Mouse (Mus musculus) lung, embryonic 15.5 days (tissue): ENCODE results near the gene Uqcr11. TPM values are rescaled to one million over a fixed set of nuclear protein-coding genes. Genes with fewer than 3 reads are reported as not detected.
A peak's percentile ranks its signal among the peaks of the same experiment; 100 is the strongest.

ENCODE experiments used
- ATAC-seq: fragments of 200-750 bp; cut with Nextera tagmentation; 2 replicates; pipeline ENCODE4 v1.8.0; 2017; ENCODE audit warnings: moderate number of reproducible peaks, borderline replicate concordance; ENCODE audit not compliant: low FRiP score, low TSS enrichment; ENCODE audit errors: extremely low read depth
- H3K27ac ChIP-seq: fragments of 300-500 bp; sonication (generic); 2 replicates; pipeline ENCODE4 v1.5.1; 2015; ENCODE audit warnings: moderate library complexity, mild to moderate bottlenecking, inconsistent platforms
- H3K27me3 ChIP-seq: fragments of 300-500 bp; sonication (generic); 2 replicates; pipeline ENCODE4 v1.6.1; 2015; ENCODE audit warnings: inconsistent platforms
- H3K36me3 ChIP-seq: fragments of 300-500 bp; sonication (generic); 2 replicates; pipeline ENCODE4 v1.6.1; 2015; ENCODE audit warnings: inconsistent platforms
- H3K4me1 ChIP-seq: fragments of 300-500 bp; sonication (generic); 2 replicates; pipeline ENCODE4 v1.6.1; 2015; ENCODE audit warnings: inconsistent platforms
- H3K4me2 ChIP-seq: fragments of 300-500 bp; sonication (generic); 2 replicates; pipeline ENCODE4 v1.6.1; 2015; ENCODE audit warnings: inconsistent platforms, mild to moderate bottlenecking, moderate library complexity
- H3K4me3 ChIP-seq: fragments of 300-500 bp; sonication (generic); 2 replicates; pipeline ENCODE4 v1.5.1; 2015; ENCODE audit warnings: mild to moderate bottlenecking, inconsistent platforms
- H3K9ac ChIP-seq: fragments of 300-500 bp; sonication (generic); 2 replicates; pipeline ENCODE4 v1.6.1; 2015; ENCODE audit warnings: inconsistent platforms
- H3K9me3 ChIP-seq: fragments of 300-500 bp; sonication (generic); 2 replicates; pipeline ENCODE4 v1.6.1; 2016; ENCODE audit warnings: inconsistent platforms
- WGBS: fragments of 180-500 bp; shearing (Covaris S2); methylation state at CpG from one replicate; pipeline ENCODE4 v1.1.7; 2015; 5-methylcytosine and 5-hydroxymethylcytosine counted together
- polyA plus RNA-seq: library from polyadenylated mRNA; unstranded; fragments of >200 nt; fragmentation: Nextera tagmentation; extraction: Ambion mirVana; gene quantifications from 2 replicates; pipeline ENCODE4 v1.2.1, GENCODE M21; 2015

Gene Uqcr11
- polyA plus RNA-seq, 1 experiment from 2014 or later = 628 TPM

- H3K4me3 ChIP-seq = peak overlapping the region; percentile 85
- no peaks in the 10 kb centered on the region for H3K27me3 ChIP-seq
- no peaks in the 10 kb centered on the region for H3K9me3 ChIP-seq
- WGBS = 79% methylated on average over 11 of the region's 11 CpGs
- peak overlapping the region; percentile 92 for H3K4me2 ChIP-seq
- peaks cover 53% of the 10 kb centered on the region for H3K36me3 ChIP-seq
- peak overlapping the region; percentile 100 for H3K9ac ChIP-seq
- H3K4me1 ChIP-seq = peaks cover 29% of the 10 kb centered on the region
- no peak for ATAC-seq
- 0 out of 2 replicates have a peak overlapping the region, but pooled peaks have one; percentile 100 for H3K27ac ChIP-seq
Observed at GRCm38 (mm10) chr10:80396822-80397523, 9.7 kb downstream of the Uqcr11 start.

GRCm38 (mm10) chr10:80395025-80395627 is 11.5 kb downstream of the Uqcr11 start:
- H3K9ac ChIP-seq = no peak overlapping the region
- no peaks in the 10 kb centered on the region for H3K9me3 ChIP-seq
- H3K27me3 ChIP-seq = no peaks in the 10 kb centered on the region
- no peak overlapping the region for H3K4me2 ChIP-seq
- H3K4me1 ChIP-seq = peaks cover 22% of the 10 kb centered on the region
- no peak for ATAC-seq
- 92% methylated on average over 35 of the region's 35 CpGs for WGBS
- no peak overlapping the region for H3K27ac ChIP-seq
- H3K36me3 ChIP-seq = peaks cover 59% of the 10 kb centered on the region
- no peak overlapping the region for H3K4me3 ChIP-seq

DNA sequence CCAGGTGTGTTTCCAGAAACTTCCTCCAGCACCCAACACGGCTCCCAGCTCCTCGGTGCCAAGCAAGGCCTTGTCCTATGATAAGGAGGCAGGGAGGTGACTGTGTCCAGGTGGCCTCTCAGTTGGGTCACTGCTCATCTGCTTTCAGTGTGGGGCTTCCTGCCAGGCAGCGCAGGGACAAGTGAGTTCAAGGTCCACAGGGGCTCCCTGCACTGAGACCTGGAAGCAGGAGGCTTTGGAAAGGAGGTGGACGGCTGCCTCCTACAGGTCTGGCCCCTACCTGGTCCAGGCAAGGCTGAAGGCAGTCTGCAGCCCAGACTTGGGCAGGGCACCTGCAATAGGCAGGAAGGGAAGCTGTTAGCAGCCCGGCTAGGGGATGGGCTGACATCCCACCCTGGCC is 13.9 kb downstream of the Uqcr11 start:
- no peak for ATAC-seq

DNA sequence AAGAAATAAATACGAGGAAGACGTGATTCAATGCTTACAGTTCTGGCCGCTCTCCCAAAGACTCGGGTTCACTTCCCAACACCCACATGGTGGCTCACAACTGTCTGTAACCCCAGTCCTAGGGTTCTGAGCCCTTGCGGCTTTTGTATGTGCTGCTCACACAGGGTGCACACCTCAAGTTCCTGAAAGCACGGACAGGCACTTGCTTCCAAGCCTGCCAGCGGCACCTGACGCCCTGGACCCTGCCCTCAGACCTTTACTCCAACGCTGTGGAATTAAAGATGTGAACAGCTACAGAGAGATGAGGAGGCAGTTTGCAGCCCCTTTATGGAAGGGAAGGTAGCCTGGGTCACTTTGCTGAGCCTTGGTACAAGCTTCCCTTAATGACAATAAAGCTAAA is 15.9 kb downstream of the Uqcr11 start:
- Histone ChIP-seq H3K9ac (no peak overlapping the region), H3K27ac (no peak overlapping the region), H3K27me3 (no peaks in the 10 kb centered on the region), H3K4me1 (peaks cover 8% of the 10 kb centered on the region), H3K4me2 (no peak overlapping the region), H3K9me3 (no peaks in the 10 kb centered on the region), H3K36me3 (peaks cover 51% of the 10 kb centered on the region), H3K4me3 (no peak overlapping the region)
- 70% methylated on average over 9 of the region's 9 CpGs for WGBS
- no peak for ATAC-seq

More for the DNA sequence above, 13.9 kb downstream of the Uqcr11 start:
- Histone ChIP-seq H3K27me3 (no peaks in the 10 kb centered on the region), H3K4me1 (peaks cover 23% of the 10 kb centered on the region), H3K9me3 (no peaks in the 10 kb centered on the region), H3K4me3 (no peak overlapping the region), H3K9ac (no peak overlapping the region), H3K4me2 (no peak overlapping the region), H3K27ac (no peak overlapping the region), H3K36me3 (peaks cover 59% of the 10 kb centered on the region)
- WGBS = 83% methylated on average over 5 of the region's 5 CpGs

DNA sequence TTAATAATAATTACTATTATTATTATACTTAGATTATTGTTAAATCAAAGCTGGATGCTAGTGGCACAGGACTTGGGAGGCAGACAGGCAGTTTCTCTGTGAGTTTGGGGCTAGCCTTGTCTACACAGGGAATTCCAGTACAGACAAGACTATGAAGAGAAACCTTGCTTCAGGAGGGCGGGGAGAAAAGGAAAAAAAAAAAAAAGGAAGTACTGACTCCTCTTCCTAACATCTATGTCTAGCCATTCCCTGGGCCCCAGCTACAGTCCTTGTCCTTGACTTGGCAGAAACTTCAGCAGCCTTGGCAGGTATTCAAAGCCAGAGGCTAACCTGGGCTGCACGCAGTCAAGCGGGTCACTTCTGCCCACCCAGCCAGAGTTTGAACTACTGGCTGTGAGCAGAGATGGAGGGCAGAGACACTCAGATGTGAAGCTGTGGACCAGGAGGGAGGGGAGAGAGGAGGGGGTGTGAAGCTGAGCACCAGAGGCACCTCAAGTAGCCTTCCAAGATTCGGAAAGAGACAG is 17.4 kb downstream of the Uqcr11 start:
- no peaks in the 10 kb centered on the region for H3K27me3 ChIP-seq
- H3K4me1 ChIP-seq = peaks cover 21% of the 10 kb centered on the region
- H3K4me2 ChIP-seq = no peak overlapping the region
- peaks cover 37% of the 10 kb centered on the region for H3K36me3 ChIP-seq
- H3K27ac ChIP-seq = no peak overlapping the region
- H3K9ac ChIP-seq = no peak overlapping the region
- H3K9me3 ChIP-seq = no peaks in the 10 kb centered on the region
- no peak for ATAC-seq
- H3K4me3 ChIP-seq = no peak overlapping the region
- 59% methylated on average over 4 of the region's 4 CpGs for WGBS

GRCm38 (mm10) chr10:80388731-80389130 is 17.9 kb downstream of the Uqcr11 start:
- no peak overlapping the region for H3K4me3 ChIP-seq
- no peaks in the 10 kb centered on the region for H3K27me3 ChIP-seq
- 26% methylated on average over 2 of the region's 2 CpGs for WGBS
- H3K9me3 ChIP-seq = no peaks in the 10 kb centered on the region
- no peak overlapping the region for H3K27ac ChIP-seq
- ATAC-seq = no peak
- H3K36me3 ChIP-seq = peaks cover 32% of the 10 kb centered on the region
- H3K4me2 ChIP-seq = no peak overlapping the region
- no peak overlapping the region for H3K9ac ChIP-seq
- H3K4me1 ChIP-seq = peaks cover 27% of the 10 kb centered on the region

DNA sequence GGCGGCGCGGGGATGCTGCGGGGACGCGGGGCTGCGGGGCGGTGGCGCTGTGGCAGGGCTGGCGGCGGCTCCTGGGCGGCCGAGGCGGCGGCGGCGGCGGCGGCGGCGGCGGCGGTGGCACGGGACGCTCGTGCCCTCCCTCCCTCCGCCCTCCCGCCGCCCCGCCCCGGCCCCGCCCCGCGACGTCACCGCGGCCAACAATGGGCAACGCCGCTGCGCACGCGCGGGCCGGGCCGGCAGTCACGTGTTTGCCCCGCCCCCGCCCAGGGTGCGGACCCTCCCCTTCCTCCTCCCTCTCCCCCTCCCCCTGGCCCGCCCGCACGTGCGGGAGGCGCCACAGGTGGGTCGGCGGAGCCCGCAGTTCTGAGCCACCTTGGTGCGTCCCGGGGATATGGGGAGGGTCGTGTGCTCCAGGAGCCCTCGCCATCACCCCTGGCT is 19.1 kb downstream of the Uqcr11 start, which contains the start of gene Mex3d:
TSS of gene Mex3d (minus strand) at position 138 of the 438 bp plus-strand sequence.
- peak within 1 kb of the TSS; percentile 98 for H3K4me2 ChIP-seq
- H3K4me1 ChIP-seq = peaks cover 32% of the 10 kb centered on the region

DNA sequence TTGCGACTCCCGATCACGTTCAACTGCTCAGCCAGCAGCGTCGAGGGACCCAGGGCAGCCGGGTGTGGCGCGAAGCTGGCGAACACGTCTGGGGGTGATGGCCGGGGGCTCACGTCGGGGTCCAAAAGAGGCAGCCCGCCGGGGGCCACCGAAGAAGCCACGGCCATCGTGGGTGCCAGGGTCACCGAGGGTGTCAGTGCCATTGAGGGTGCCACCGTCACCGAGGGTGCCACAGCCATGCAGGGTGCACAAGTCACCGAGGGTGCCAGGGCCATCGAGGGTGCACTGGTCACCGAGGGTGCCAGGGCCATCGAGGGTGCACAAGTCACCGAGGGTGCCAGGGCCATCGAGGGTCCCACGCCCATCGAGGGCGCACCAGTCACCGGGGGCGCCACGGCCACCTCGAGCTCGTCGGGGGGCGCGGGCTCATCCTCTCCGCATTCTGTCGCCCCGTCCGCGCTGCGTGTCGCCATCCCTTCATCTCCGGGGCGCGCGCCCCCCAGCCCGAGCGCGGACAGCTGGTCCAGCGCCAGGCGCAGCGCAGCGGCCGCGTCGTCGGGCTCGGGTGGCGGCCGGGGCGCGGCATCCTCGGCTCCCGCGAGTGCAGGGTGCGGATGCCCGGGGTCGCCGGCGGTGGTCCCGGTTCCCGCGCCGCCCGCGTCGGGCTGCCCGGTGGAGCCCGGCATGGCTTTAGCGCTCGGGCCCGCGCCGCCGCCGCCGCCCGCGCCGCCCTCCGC is 19.7 kb downstream of the Uqcr11 start:
- Histone ChIP-seq H3K27ac (peak overlapping the region; percentile 85), H3K9me3 (no peaks in the 10 kb centered on the region), H3K4me1 (peaks cover 32% of the 10 kb centered on the region), H3K36me3 (peaks cover 28% of the 10 kb centered on the region), H3K4me3 (peak overlapping the region; percentile 90), H3K4me2 (peak overlapping the region; percentile 98), H3K27me3 (no peaks in the 10 kb centered on the region), H3K9ac (peak overlapping the region; percentile 96)
- WGBS = under 1% methylated on average over 51 of the region's 94 CpGs
- ATAC-seq = no peak; the same call in 1 of the 2 replicates

More for the DNA sequence above, 19.1 kb downstream of the Uqcr11 start, which contains the start of gene Mex3d:
- ATAC-seq = peak; percentile 64
- Histone ChIP-seq H3K36me3 (peaks cover 28% of the 10 kb centered on the region), H3K9me3 (no peaks in the 10 kb centered on the region), H3K27ac (peak within 1 kb of the TSS; percentile 85), H3K4me3 (peak within 1 kb of the TSS; percentile 90), H3K9ac (peak within 1 kb of the TSS; percentile 96), H3K27me3 (no peaks in the 10 kb centered on the region)
- WGBS = 0% methylated on average over 9 of the region's 61 CpGs

DNA sequence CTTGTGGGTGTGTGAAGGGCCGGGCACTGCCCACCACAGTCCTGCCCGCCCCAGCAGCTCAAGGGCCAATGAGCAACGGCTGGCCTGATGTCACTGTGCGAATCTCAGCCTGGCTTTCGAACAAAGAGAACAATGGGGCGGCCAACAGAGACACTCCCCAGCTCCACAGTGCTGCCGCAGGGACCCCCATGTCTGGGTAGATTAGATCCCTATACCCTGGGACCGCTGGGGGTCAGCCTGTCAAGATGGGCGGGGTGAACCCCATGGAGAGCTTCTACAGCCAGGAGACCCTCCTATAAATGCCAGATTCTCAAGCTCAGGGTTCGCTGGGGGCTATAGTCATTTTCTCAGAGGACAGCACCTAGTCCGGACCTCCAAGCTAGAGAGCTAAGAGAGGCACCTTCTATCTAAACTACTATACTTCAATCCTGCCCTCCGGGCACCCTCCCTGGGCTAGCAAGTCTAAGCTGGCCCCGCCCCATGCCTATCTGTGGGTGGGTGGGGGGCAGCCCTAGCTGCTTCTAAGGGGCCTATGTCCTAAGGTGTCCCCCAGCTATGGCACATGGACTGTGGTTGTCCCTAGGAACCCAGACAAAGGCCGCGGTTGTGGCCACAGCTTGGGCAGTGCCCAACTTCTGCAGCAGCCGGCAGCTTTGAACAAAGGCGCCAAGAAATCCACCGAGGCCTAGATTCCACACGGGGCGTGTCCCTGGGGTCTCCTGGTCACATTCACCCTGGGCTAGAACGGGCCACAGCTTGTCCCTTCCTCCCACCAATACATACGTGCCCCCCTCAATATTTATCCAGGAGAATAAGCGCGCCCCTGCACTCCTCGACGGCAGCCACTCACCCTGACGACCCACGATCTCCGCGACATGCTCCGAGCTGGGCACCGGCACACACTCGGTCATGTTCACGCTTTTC is 20.6 kb downstream of the Uqcr11 start:
- WGBS = under 1% methylated on average over 34 of the region's 34 CpGs
- Histone ChIP-seq H3K4me3 (peak overlapping the region; percentile 90), H3K9ac (peak overlapping the region; percentile 96), H3K9me3 (no peaks in the 10 kb centered on the region), H3K4me2 (peak overlapping the region; percentile 98), H3K36me3 (peaks cover 28% of the 10 kb centered on the region), H3K27ac (peak overlapping the region; percentile 85), H3K4me1 (peaks cover 32% of the 10 kb centered on the region), H3K27me3 (no peaks in the 10 kb centered on the region)
- peak; percentile 43; the same call in 1 of the 2 replicates for ATAC-seq

GRCm38 (mm10) chr10:80385310-80385709 is 21.3 kb downstream of the Uqcr11 start:
- WGBS = 18% methylated on average over 7 of the region's 7 CpGs
- ATAC-seq = no peak
- H3K36me3 ChIP-seq = peaks cover 29% of the 10 kb centered on the region
- peaks cover 32% of the 10 kb centered on the region for H3K4me1 ChIP-seq
- H3K4me3 ChIP-seq = peak overlapping the region; percentile 90
- H3K27me3 ChIP-seq = no peaks in the 10 kb centered on the region
- peak overlapping the region; percentile 96 for H3K9ac ChIP-seq
- H3K27ac ChIP-seq = 0 out of 2 replicates have a peak overlapping the region, but pooled peaks have one; percentile 13
- H3K4me2 ChIP-seq = peak overlapping the region; percentile 98
- no peaks in the 10 kb centered on the region for H3K9me3 ChIP-seq

DNA sequence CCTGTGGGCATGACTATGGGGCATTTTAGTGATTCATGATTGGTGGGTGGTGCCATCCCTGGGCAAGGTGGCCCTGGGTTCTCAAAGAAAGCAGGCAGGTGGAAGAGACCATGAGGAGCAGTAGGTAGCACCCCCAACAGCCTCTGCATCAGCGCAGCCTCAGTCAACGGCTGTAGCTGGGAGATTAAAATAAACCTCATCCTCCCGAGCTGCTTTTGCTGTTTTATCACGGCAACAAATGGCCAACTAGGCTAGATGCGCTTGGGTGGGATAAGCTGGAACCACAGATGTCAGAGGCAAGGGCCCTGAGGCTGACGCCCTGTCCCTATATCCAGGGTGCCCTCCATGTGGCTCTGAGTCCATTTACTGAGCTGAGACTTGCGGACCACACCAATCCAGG is 21.9 kb downstream of the Uqcr11 start:
- Histone ChIP-seq H3K9me3 (no peaks in the 10 kb centered on the region), H3K4me1 (peaks cover 32% of the 10 kb centered on the region), H3K9ac (peak overlapping the region; percentile 96), H3K36me3 (peaks cover 34% of the 10 kb centered on the region), H3K27me3 (no peaks in the 10 kb centered on the region), H3K27ac (no peak overlapping the region), H3K4me2 (peak overlapping the region; percentile 98), H3K4me3 (peak overlapping the region; percentile 90)
- no peak for ATAC-seq
- 69% methylated on average over 7 of the region's 7 CpGs for WGBS
